27 mouse cellular contexts compared by ENCODE assay signal in the genomic region with DNA sequence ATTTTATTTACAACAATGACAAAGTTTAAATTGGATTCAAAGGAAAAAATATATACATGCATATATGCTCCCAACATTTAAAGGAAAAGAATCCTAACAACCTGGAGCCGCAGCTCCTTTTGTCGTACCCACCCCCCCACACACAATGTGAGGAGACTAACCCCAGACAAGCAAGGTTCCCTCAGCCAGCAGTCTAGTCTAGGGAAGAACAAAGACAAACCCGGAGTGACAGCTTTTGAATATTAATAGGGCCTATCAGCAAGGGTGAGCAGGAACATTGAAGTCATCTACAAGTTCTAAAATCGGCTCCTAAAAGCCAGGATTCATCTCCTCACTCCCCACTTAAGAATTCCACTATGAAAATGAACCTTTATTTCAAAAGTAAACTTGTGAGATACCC.
"Had no signal": no experiment of that assay in that cellular context is flagged by ENCODE, and none has a peak within 500 bp of the region (broad histone marks: within the 10 kb centered on the region; RNA-seq: fewer than 3 reads in every experiment).

No protein-coding gene starts in this region.

- H3K4me2 ChIP-seq: heart, embryonic 12.5 days; hindbrain, embryonic 13.5 days; hindbrain, embryonic 15.5 days; kidney, embryonic 15.5 days; limb, embryonic 12.5 days; liver, embryonic 11.5 days; liver, embryonic 13.5 days; liver, embryonic 15.5 days had no signal

- DNase-seq: gastrocnemius, adult 2 months; gastrocnemius, postnatal 10 days; gastrocnemius, postnatal 25 days; heart, adult 18-20 months; heart, postnatal 10 days; kidney, adult 11 months; kidney, adult 2 months; kidney, adult 9 months; kidney, postnatal 25 days; kidney, postnatal 4 days; liver; liver, embryonic 13.5 days; liver, postnatal 0 days had no signal

- H3K9ac ChIP-seq: heart, embryonic 12.5 days; hindbrain, embryonic 13.5 days; hindbrain, embryonic 15.5 days; kidney, embryonic 15.5 days; limb, embryonic 12.5 days; liver, embryonic 13.5 days; liver, embryonic 15.5 days; liver, postnatal 0 days had no signal

- H3K27ac ChIP-seq: gastrocnemius, adult 2 months; heart, embryonic 10.5 days; hindbrain, embryonic 13.5 days; hindbrain, embryonic 15.5 days; hindbrain, postnatal 0 days; kidney, embryonic 15.5 days; kidney, postnatal 0 days; layer of hippocampus, adult 2 months; left cerebral cortex, adult 2 months; limb, embryonic 10.5 days; limb, embryonic 12.5 days; liver, embryonic 13.5 days; liver, embryonic 15.5 days had no signal

- H3K9me3 ChIP-seq: heart, embryonic 10.5 days; heart, embryonic 12.5 days; hindbrain, embryonic 13.5 days; hindbrain, embryonic 15.5 days; kidney, embryonic 15.5 days; limb, embryonic 10.5 days; limb, embryonic 12.5 days; liver, embryonic 13.5 days; liver, embryonic 15.5 days had no signal

- ATAC-seq: hindbrain, postnatal 0 days; intestine, embryonic 16.5 days; liver, postnatal 0 days had no signal

- H3K36me3 ChIP-seq: heart, embryonic 10.5 days; heart, embryonic 12.5 days; hindbrain, embryonic 13.5 days; hindbrain, embryonic 15.5 days; kidney, embryonic 15.5 days; limb, embryonic 10.5 days; limb, embryonic 12.5 days; liver, embryonic 13.5 days; liver, embryonic 15.5 days had no signal

- H3K4me3 ChIP-seq: gastrocnemius, adult 2 months; heart, embryonic 10.5 days; heart, embryonic 12.5 days; hindbrain, embryonic 13.5 days; hindbrain, embryonic 15.5 days; kidney, embryonic 15.5 days; layer of hippocampus, adult 2 months; left cerebral cortex, adult 2 months; limb, embryonic 10.5 days; limb, embryonic 12.5 days; liver, embryonic 13.5 days; liver, embryonic 15.5 days had no signal

- H3K4me1 ChIP-seq: heart, embryonic 10.5 days; heart, embryonic 12.5 days; hindbrain, embryonic 13.5 days; hindbrain, embryonic 15.5 days; kidney, embryonic 15.5 days; liver, embryonic 13.5 days; liver, embryonic 15.5 days had no signal

- H3K27me3 ChIP-seq: heart, embryonic 12.5 days; hindbrain, embryonic 13.5 days; hindbrain, embryonic 15.5 days; kidney, embryonic 15.5 days; liver, embryonic 13.5 days; liver, embryonic 15.5 days had no signal
